Mouse (Mus musculus) kidney, embryonic 16.5 days (tissue): ENCODE results near the gene Lrrc59. TPM values are rescaled to one million over a fixed set of nuclear protein-coding genes. Genes with fewer than 3 reads are reported as not detected.
"Not testable (repeated sequence)": the region's sequence is repeated elsewhere in the genome, so short reads cannot be mapped to it uniquely, and the experiment has no call there.

Experiments
- ATAC-seq: fragments of 200-750 bp; cut with Nextera tagmentation; 2 replicates; pipeline ENCODE4 v1.8.0; 2017; ENCODE audit warnings: moderate TSS enrichment; ENCODE audit not compliant: low FRiP score, low TSS enrichment
- H3K27ac ChIP-seq: fragments of 300-500 bp; sonication (generic); 2 replicates; pipeline ENCODE4 v1.5.1; 2014; ENCODE audit warnings: low read length
- H3K27me3 ChIP-seq: fragments of 300-500 bp; sonication (generic); 2 replicates; pipeline ENCODE4 v1.6.1; 2014; ENCODE audit warnings: low read length, control low read depth, mixed read lengths; ENCODE audit not compliant: insufficient read depth
- H3K36me3 ChIP-seq: fragments of 300-500 bp; sonication (generic); 2 replicates; pipeline ENCODE4 v1.6.1; 2014; ENCODE audit warnings: low read length, control low read depth, mixed read lengths; ENCODE audit not compliant: insufficient read depth
- H3K4me1 ChIP-seq: fragments of 300-500 bp; sonication (generic); 2 replicates; pipeline ENCODE4 v1.6.1; 2014; ENCODE audit warnings: low read length, control low read depth, mixed read lengths; ENCODE audit not compliant: insufficient read depth
- H3K4me2 ChIP-seq: fragments of 300-500 bp; sonication (generic); replicated peaks from 2 replicates; pipeline ENCODE4 v1.6.1; 2014; ENCODE audit warnings: low read depth, low read length
- H3K4me3 ChIP-seq: fragments of 300-500 bp; sonication (generic); 2 replicates; pipeline ENCODE4 v1.5.1; 2014; ENCODE audit warnings: mild to moderate bottlenecking, low read length
- H3K9ac ChIP-seq: fragments of 300-500 bp; sonication (generic); replicated peaks from 2 replicates; pipeline ENCODE4 v1.6.1; 2014; ENCODE audit warnings: low read length
- H3K9me3 ChIP-seq: fragments of 300-500 bp; sonication (generic); 2 replicates; pipeline ENCODE4 v1.6.1; 2016; ENCODE audit warnings: low read length, control low read depth
- WGBS: fragments of 180-500 bp; shearing (Covaris S2); extraction: QIAGEN DNeasy Blood & Tissue Kit; methylation state at CpG from one replicate; pipeline ENCODE4 v1.1.7; 2014; 5-methylcytosine and 5-hydroxymethylcytosine counted together
- polyA plus RNA-seq: library from polyadenylated mRNA; unstranded; fragments of >200 nt; fragmentation: Nextera tagmentation; extraction: Ambion mirVana; gene quantifications from 2 replicates; pipeline ENCODE4 v1.2.1, GENCODE M21; 2015

Lrrc59 gene
- polyA plus RNA-seq, 1 experiment from 2014 or later: 218 TPM

- no peak for ATAC-seq
- Histone ChIP-seq H3K9ac (no peak overlapping the region), H3K4me3 (no peak overlapping the region), H3K9me3 (no peaks in the 10 kb centered on the region), H3K4me2 (no peak overlapping the region), H3K27me3 (no peaks in the 10 kb centered on the region), H3K4me1 (no peaks in the 10 kb centered on the region), H3K36me3 (no peaks in the 10 kb centered on the region), H3K27ac (no peak overlapping the region)
- WGBS: 75% methylated on average over 6 of the region's 6 CpGs
Measured at GRCm38 (mm10) chr11:94687178-94687577, 57.6 kb downstream of the Lrrc59 start.

GRCm38 (mm10) chr11:94692502-94692901 is 62.9 kb downstream of the Lrrc59 start:
- H3K4me3 ChIP-seq: not testable (repeated sequence)

More at GRCm38 (mm10) chr11:94692502-94692901, 62.9 kb downstream of the Lrrc59 start:
- not testable (repeated sequence) for H3K9ac ChIP-seq, ATAC-seq, H3K27me3 ChIP-seq, H3K4me1 ChIP-seq, H3K9me3 ChIP-seq, H3K36me3 ChIP-seq, H3K27ac ChIP-seq, H3K4me2 ChIP-seq

Other genes starting within 250 kb of the Lrrc59 start
- 5.0 and 7.0 TPM in 2 replicates for gene Abcc3, start 236.8 kb upstream of the Lrrc59 start, polyA plus RNA-seq
- gene Cacna1g, start 155.6 kb upstream of the Lrrc59 start, polyA plus RNA-seq: 10.2 and 10.3 TPM in 2 replicates
- 0.19 and 0.37 TPM in 2 replicates for gene Spata20, start 143.6 kb upstream of the Lrrc59 start, polyA plus RNA-seq
- gene Epn3, start 129.8 kb upstream of the Lrrc59 start, polyA plus RNA-seq: 23.4 and 28.2 TPM in 2 replicates
- 4.3 and 5.1 TPM in 2 replicates for gene Mycbpap, start 108.0 kb upstream of the Lrrc59 start, polyA plus RNA-seq
- 4.3 and 6.1 TPM in 2 replicates for gene Rsad1, start 80.5 kb upstream of the Lrrc59 start, polyA plus RNA-seq
- 0.58 and 0.64 TPM in 2 replicates for gene Chad, start 64.7 kb upstream of the Lrrc59 start, polyA plus RNA-seq
- gene Acsf2, start 27.9 kb upstream of the Lrrc59 start, polyA plus RNA-seq: 7.9 and 9.1 TPM in 2 replicates
- 141 and 148 TPM in 2 replicates for gene Mrpl27, start 24.0 kb downstream of the Lrrc59 start, polyA plus RNA-seq
- gene Eme1, start 24.2 kb downstream of the Lrrc59 start, polyA plus RNA-seq: 27.8 and 28.4 TPM in 2 replicates
- 20.2 and 22.9 TPM in 2 replicates for gene Xylt2, start 47.7 kb downstream of the Lrrc59 start, polyA plus RNA-seq
- 0.91 and 1.2 TPM in 2 replicates for gene Gm11541, start 74.7 kb downstream of the Lrrc59 start, polyA plus RNA-seq
- 0.39 and 0.40 TPM in 2 replicates for gene Cdc34b, start 112.0 kb downstream of the Lrrc59 start, polyA plus RNA-seq
- gene Tmem92, start 152.9 kb downstream of the Lrrc59 start, polyA plus RNA-seq: not detected in 2 replicates